Mouse (Mus musculus) heart, postnatal 36 days (tissue): ENCODE measurements around the gene Npsr1. TPM values are rescaled to one million over a fixed set of nuclear protein-coding genes. Genes with fewer than 3 reads are reported as not detected.
A peak's percentile ranks its signal among the peaks of the same experiment; 100 is the strongest.

Experiments
- DNase-seq, 2 experiments: peaks; one replicate each; pipeline ENCODE4 v3.0.0; 2021 to 2022
- intact Hi-C: fragments of 180-260 bp; cut with DNase I; formaldehyde crosslinking; loops from one replicate; pipeline ENCODE4 v1.15.1; 2025
- total RNA-seq, 2 experiments: library from RNA; stranded (reverse); gene quantifications; 2 replicates each; pipeline ENCODE4 v1.2.3; 2021

Gene Npsr1
- not detected for total RNA-seq

GRCm38 (mm10) chr9:24097696-24098095 lies at the start of gene Npsr1:
Gene Npsr1, plus strand, starts transcription at chr9:24097996.
- intact Hi-C loops: no loop called here
- no peak for DNase-seq

GRCm38 (mm10) chr9:24051538-24051937 lies 46.3 kb upstream of the Npsr1 start:
- no peak for DNase-seq
- intact Hi-C loops: no loop called here

GRCm38 (mm10) chr9:24063251-24063650 lies 34.5 kb upstream of the Npsr1 start:
- intact Hi-C loops: no loop called here
- no peak for DNase-seq

GRCm38 (mm10) chr9:24071664-24072063 lies 26.1 kb upstream of the Npsr1 start:
- intact Hi-C loops: no loop called here
- no peak for DNase-seq

GRCm38 (mm10) chr9:24077596-24077995 lies 20.2 kb upstream of the Npsr1 start:
- no peak for DNase-seq
- intact Hi-C loops: no loop called here

- intact Hi-C loops: no loop called here
- no peak for DNase-seq
These were observed 5.9 kb upstream of the Npsr1 start for GRCm38 (mm10) chr9:24091875-24092274.

- no peak for DNase-seq
- intact Hi-C loops: no loop called here
These were observed 730 bp downstream of the Npsr1 start for GRCm38 (mm10) chr9:24098526-24098925.

GRCm38 (mm10) chr9:24099631-24100030 lies 1.8 kb downstream of the Npsr1 start:
- intact Hi-C loops: no loop called here
- no peak for DNase-seq

- intact Hi-C loops: loop anchor here (1.0 kb wide), 1 partner anchor 398 kb away; no protein-coding TSS in a partner anchor
- DNase-seq: peak; percentile 3 to 5
These were observed 21.6 kb downstream of the Npsr1 start for GRCm38 (mm10) chr9:24119423-24119822.

GRCm38 (mm10) chr9:24133142-24133541 lies 35.3 kb downstream of the Npsr1 start:
- DNase-seq: no peak
- intact Hi-C loops: no loop called here

GRCm38 (mm10) chr9:24136354-24136753 lies 38.6 kb downstream of the Npsr1 start:
- intact Hi-C loops: no loop called here
- no peak for DNase-seq

GRCm38 (mm10) chr9:24144341-24144740 lies 46.5 kb downstream of the Npsr1 start:
- intact Hi-C loops: no loop called here
- DNase-seq: no peak

GRCm38 (mm10) chr9:24157208-24157607 lies 59.4 kb downstream of the Npsr1 start:
- intact Hi-C loops: no loop called here
- no peak for DNase-seq

- intact Hi-C loops: no loop called here
These were observed 62.6 kb downstream of the Npsr1 start for GRCm38 (mm10) chr9:24160409-24160808.

GRCm38 (mm10) chr9:24168501-24168900 lies 70.7 kb downstream of the Npsr1 start:
- intact Hi-C loops: no loop called here

More at GRCm38 (mm10) chr9:24160409-24160808, 62.6 kb downstream of the Npsr1 start:
- DNase-seq: no peak

GRCm38 (mm10) chr9:24170728-24171127 lies 72.9 kb downstream of the Npsr1 start:
- no peak for DNase-seq

More at GRCm38 (mm10) chr9:24168501-24168900, 70.7 kb downstream of the Npsr1 start:
- DNase-seq: no peak

GRCm38 (mm10) chr9:24178744-24179143 lies 80.9 kb downstream of the Npsr1 start:
- no peak for DNase-seq
- intact Hi-C loops: no loop called here

More at GRCm38 (mm10) chr9:24170728-24171127, 72.9 kb downstream of the Npsr1 start:
- intact Hi-C loops: no loop called here

GRCm38 (mm10) chr9:24180926-24181325 lies 83.1 kb downstream of the Npsr1 start:
- DNase-seq: no peak
- intact Hi-C loops: no loop called here

- DNase-seq: no peak
- intact Hi-C loops: no loop called here
These were observed 88.5 kb downstream of the Npsr1 start for GRCm38 (mm10) chr9:24186289-24186688.

GRCm38 (mm10) chr9:24189511-24190260 lies 91.9 kb downstream of the Npsr1 start:
- DNase-seq: no peak
- intact Hi-C loops: no loop called here

GRCm38 (mm10) chr9:24190261-24190588 lies 92.4 kb downstream of the Npsr1 start:
- DNase-seq: peak in 1 of 2 experiments; percentile 2

GRCm38 (mm10) chr9:24198254-24198653 lies 100.5 kb downstream of the Npsr1 start:
- no peak for DNase-seq
- intact Hi-C loops: no loop called here

More at GRCm38 (mm10) chr9:24190261-24190588, 92.4 kb downstream of the Npsr1 start:
- intact Hi-C loops: no loop called here

- intact Hi-C loops: no loop called here
- no peak for DNase-seq
These were observed 113.8 kb downstream of the Npsr1 start for GRCm38 (mm10) chr9:24211636-24212035.
